Comparison of ENCODE assay signal across 12 mouse cellular contexts in the genomic region with DNA sequence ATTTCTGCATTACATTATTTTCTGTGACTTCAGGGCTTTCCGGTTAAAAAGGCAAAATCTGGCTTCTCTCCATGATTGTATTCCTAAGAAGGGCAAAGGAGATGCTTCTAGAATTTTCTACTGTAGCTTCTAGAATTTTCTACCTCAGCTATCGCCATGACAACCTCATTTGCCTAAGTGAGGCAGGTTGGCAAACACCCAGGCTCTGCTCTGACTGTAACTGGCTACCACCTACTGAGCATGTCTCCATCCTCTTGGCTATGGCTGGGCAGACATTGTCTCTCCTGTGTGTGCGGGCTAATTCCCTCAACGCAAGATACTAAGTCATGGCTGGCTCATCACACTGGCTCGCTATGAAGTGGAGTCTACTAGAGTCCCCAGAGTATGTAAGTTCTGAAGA. TPM values are rescaled to one million over a fixed set of nuclear protein-coding genes. Genes with fewer than 3 reads are reported as not detected.
A peak's percentile ranks its signal among the peaks of the same experiment; 100 is the strongest.
DNase-seq lines count a peak whose midpoint lies in the region; ATAC-seq and TF ChIP-seq lines count a peak whose summit lies in the region.
"Had no signal": no experiment of that assay in that cellular context is flagged by ENCODE, and none has a peak within 500 bp of the region (broad histone marks: within the 10 kb centered on the region; RNA-seq: fewer than 3 reads in every experiment).

No protein-coding gene starts in this region.

- H3K4me3 ChIP-seq in lung, embryonic 14.5 days (ENCODE audit: low read depth, low read length): no peak overlapping the region
- H3K4me3 ChIP-seq in lung, postnatal 0 days (ENCODE audit: low read depth, low read length): no peak overlapping the region
- no peak overlapping the region for H3K4me3 ChIP-seq in hindbrain, embryonic 11.5 days (ENCODE audit: low read depth, low read length)
- H3K4me3 ChIP-seq: embryonic facial prominence, embryonic 15.5 days; hindbrain, embryonic 15.5 days; limb, embryonic 12.5 days had no signal

- no peaks in the 10 kb centered on the region for H3K27me3 ChIP-seq in lung, embryonic 14.5 days (ENCODE audit: insufficient read depth, low read length)
- no peaks in the 10 kb centered on the region for H3K27me3 ChIP-seq in lung, postnatal 0 days (replicated peaks; ENCODE audit: insufficient read depth, low read length)
- H3K27me3 ChIP-seq in hindbrain, embryonic 11.5 days (ENCODE audit: control insufficient read depth, insufficient read depth, low read length): no peaks in the 10 kb centered on the region
- H3K27me3 ChIP-seq: embryonic facial prominence, embryonic 15.5 days; hindbrain, embryonic 15.5 days; limb, embryonic 12.5 days had no signal

- H3K27ac ChIP-seq in lung, embryonic 14.5 days (ENCODE audit: low read depth): no peak overlapping the region
- H3K27ac ChIP-seq in lung, postnatal 0 days (ENCODE audit: low read length): no peak overlapping the region
- H3K27ac ChIP-seq in hindbrain, embryonic 11.5 days (ENCODE audit: low read depth, low read length): no peak overlapping the region
- H3K27ac ChIP-seq: embryonic facial prominence, embryonic 15.5 days; hindbrain, embryonic 15.5 days; limb, embryonic 12.5 days had no signal

- no peak for TF ChIP-seq CTCF in lung, embryonic 14.5 days (IDR thresholded peaks at IDR 0.05; ENCODE audit: low read depth)
- no peak for TF ChIP-seq CTCF in lung, postnatal 0 days (IDR thresholded peaks at IDR 0.05)

- 88% methylated on average over 5 of the region's 5 CpGs for WGBS in lung, embryonic 14.5 days
- 88% methylated on average over 5 of the region's 5 CpGs for WGBS in lung, postnatal 0 days
- WGBS in hindbrain, embryonic 11.5 days: 94% methylated on average over 5 of the region's 5 CpGs

- peaks cover 4% of the 10 kb centered on the region; the same call in 1 of the 2 replicates for H3K36me3 ChIP-seq in lung, embryonic 14.5 days (ENCODE audit: insufficient read depth)
- H3K36me3 ChIP-seq in lung, postnatal 0 days (ENCODE audit: insufficient read depth, low read length): no peaks in the 10 kb centered on the region
- H3K36me3 ChIP-seq in hindbrain, embryonic 11.5 days (ENCODE audit: control insufficient read depth, insufficient read depth, low read length): no peaks in the 10 kb centered on the region
- H3K36me3 ChIP-seq: embryonic facial prominence, embryonic 15.5 days; hindbrain, embryonic 15.5 days; limb, embryonic 12.5 days had no signal

- no peaks in the 10 kb centered on the region for H3K9me3 ChIP-seq in lung, embryonic 14.5 days (ENCODE audit: low read depth, low read length)
- no peaks in the 10 kb centered on the region for H3K9me3 ChIP-seq in lung, postnatal 0 days (ENCODE audit: low read length)
- H3K9me3 ChIP-seq in hindbrain, embryonic 11.5 days (ENCODE audit: control insufficient read depth, low read length): no peaks in the 10 kb centered on the region
- H3K9me3 ChIP-seq: embryonic facial prominence, embryonic 15.5 days; hindbrain, embryonic 15.5 days; limb, embryonic 12.5 days had no signal

- no peaks in the 10 kb centered on the region for H3K4me1 ChIP-seq in lung, embryonic 14.5 days (ENCODE audit: insufficient read depth)
- H3K4me1 ChIP-seq in lung, postnatal 0 days (ENCODE audit: insufficient read depth, low read depth, low read length): no peaks in the 10 kb centered on the region
- H3K4me1 ChIP-seq in hindbrain, embryonic 11.5 days (replicated peaks; ENCODE audit: control insufficient read depth, insufficient read depth, low read length): no peaks in the 10 kb centered on the region
- H3K4me1 ChIP-seq: embryonic facial prominence, embryonic 15.5 days had no signal

- no peak for TF ChIP-seq EP300 in lung, postnatal 0 days (IDR thresholded peaks at IDR 0.05)

- peak; percentile 25 for DNase-seq in lung, embryonic 14.5 days
- no peak for DNase-seq in lung, postnatal 0 days (ENCODE audit: low spot score)
- DNase-seq in cerebellum, postnatal 14 days: peak; percentile 49 to 69
- DNase-seq in layer of hippocampus, adult 9-11 months: peak; percentile 69
- peak; percentile 76 for DNase-seq in right cerebral cortex, postnatal 14 days
- no peak for DNase-seq in liver
- DNase-seq in hindbrain, embryonic 11.5 days (ENCODE audit: low spot score): no peak
- DNase-seq: lung, postnatal 36 days had no signal

- H3K4me2 ChIP-seq in lung, embryonic 14.5 days: no peak overlapping the region
- no peak overlapping the region for H3K4me2 ChIP-seq in lung, postnatal 0 days (replicated peaks; ENCODE audit: low read depth, low read length)
- no peak overlapping the region for H3K4me2 ChIP-seq in hindbrain, embryonic 11.5 days (replicated peaks; ENCODE audit: low read depth, low read length)
- H3K4me2 ChIP-seq: embryonic facial prominence, embryonic 15.5 days; hindbrain, embryonic 15.5 days; limb, embryonic 12.5 days had no signal

- ATAC-seq in lung, embryonic 14.5 days (ENCODE audit: insufficient read depth): no peak
- no peak for ATAC-seq in lung, postnatal 0 days
- ATAC-seq in erythroblast, adult 5-6 weeks (replicated peaks; ENCODE audit: low FRiP score, poor library complexity, severe bottlenecking): no peak
- ATAC-seq in hindbrain, embryonic 11.5 days (ENCODE audit: low FRiP score): no peak

- H3K9ac ChIP-seq in lung, embryonic 14.5 days: no peak overlapping the region
- no peak overlapping the region for H3K9ac ChIP-seq in lung, postnatal 0 days (replicated peaks; ENCODE audit: low read depth)
- no peak overlapping the region for H3K9ac ChIP-seq in hindbrain, embryonic 11.5 days (ENCODE audit: low read depth, low read length)
- H3K9ac ChIP-seq: embryonic facial prominence, embryonic 15.5 days; hindbrain, embryonic 15.5 days; limb, embryonic 12.5 days had no signal

RNA-seq across cellular contexts. Expression of gene Ccdc162, which starts 30.1 kb away (rescaled TPM):
- 0.20 and 0.32 TPM in 2 replicates for polyA plus RNA-seq in lung, embryonic 14.5 days (2014; fragmentation: Nextera tagmentation; extraction: Ambion mirVana)
- 2.2 and 3.0 TPM in 2 replicates for polyA plus RNA-seq in lung, postnatal 0 days (2015; fragmentation: Nextera tagmentation; extraction: Ambion mirVana)
- 0.42 TPM in 1 of 2 replicates, not detected in the other for total RNA-seq in erythroblast, adult 5-6 weeks (2015; ENCODE audit: low replicate concordance)
- 0.51 TPM in 1 of 2 replicates, not detected in the other for total RNA-seq in erythroblast, adult 5-6 weeks (2017; ENCODE audit: low replicate concordance)
- polyA plus RNA-seq in hindbrain, embryonic 11.5 days (2014; fragmentation: Nextera tagmentation; extraction: Ambion mirVana): 0.74 and 0.92 TPM in 2 replicates

Comparison
In these comparisons a context has a peak if more than half of its experiments do, and no peak if none do; other contexts are left out.
1. DNase-seq: peak in lung, embryonic 14.5 days (single experiment), cerebellum, postnatal 14 days (2 of 2), layer of hippocampus, adult 9-11 months (single experiment) and right cerebral cortex, postnatal 14 days (single experiment); none in lung, postnatal 0 days (single experiment), liver (single experiment) and hindbrain, embryonic 11.5 days (single experiment).